Mouse (Mus musculus) fat pad, adult 2 months (tissue): ENCODE measurements around the gene Gm34653.

Source experiments
- DNase-seq: peaks from one replicate; pipeline ENCODE4 v3.0.0-alpha.2; 2011; ENCODE audit warnings: low read depth, low spot score; ENCODE audit errors: extremely low read depth

The Gm34653 gene

DNA sequence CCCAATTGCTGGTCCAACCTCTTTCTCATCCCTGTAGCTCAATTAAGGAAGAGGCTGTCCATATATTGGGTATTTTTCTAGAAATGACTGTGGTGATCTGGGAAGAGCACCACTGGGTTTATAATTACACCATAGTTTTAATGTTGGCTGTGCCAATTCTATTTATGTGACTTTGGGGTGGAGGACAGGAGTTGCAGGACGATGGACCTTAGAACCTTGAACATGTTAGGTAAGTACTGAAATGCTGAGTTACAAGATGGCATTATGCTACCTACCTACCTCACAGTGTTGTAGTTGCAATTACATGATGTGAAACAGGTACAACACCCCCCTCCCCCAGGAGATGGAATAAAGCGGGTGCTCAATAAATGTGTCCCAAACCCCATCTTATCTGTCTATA is 50.0 kb downstream of the Gm34653 start:
- no peak for DNase-seq

DNA sequence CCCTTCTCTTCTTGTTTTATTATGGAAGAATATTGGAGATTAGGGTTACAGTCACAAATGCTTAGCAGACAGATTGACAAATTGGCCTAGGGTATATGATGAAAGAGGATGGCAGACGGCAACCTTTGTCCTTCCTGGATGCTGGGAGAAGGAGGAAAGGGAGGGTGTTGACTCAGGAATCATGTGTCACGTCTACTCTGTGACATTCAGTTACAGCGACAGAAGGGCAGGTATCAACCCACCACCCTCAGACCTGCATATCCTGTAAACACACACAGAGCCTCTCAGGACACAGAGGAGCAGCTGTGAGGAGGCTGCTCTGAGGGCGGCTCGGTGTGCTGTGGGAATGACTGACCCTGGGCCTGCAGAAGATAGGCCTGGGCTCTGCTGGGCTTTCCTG is 50.4 kb downstream of the Gm34653 start:
- no peak for DNase-seq

DNA sequence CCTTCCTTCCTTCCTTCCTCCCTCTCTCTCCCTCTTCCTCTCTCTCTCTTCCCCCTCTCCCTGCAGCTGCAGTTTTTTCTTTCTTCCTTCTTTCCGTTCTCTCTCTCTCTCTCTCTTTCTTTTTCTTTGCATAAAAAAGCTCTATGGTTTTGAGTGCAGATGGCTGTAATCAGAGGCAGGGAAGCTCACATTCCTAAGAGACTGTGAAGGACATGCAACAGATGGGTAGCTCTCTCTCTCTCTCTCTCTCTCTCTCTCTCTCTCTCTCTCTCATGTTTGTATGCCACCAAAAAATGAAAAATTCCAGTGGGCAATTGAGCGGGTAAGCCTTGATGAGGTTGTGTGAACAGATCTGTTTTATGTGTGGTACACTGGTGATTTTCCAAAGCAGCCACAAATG is 51.4 kb downstream of the Gm34653 start:
- no peak for DNase-seq
